Mouse (Mus musculus) hindbrain, embryonic 12.5 days (tissue): ENCODE results near the gene Atad5. TPM values are rescaled to one million over a fixed set of nuclear protein-coding genes. Genes with fewer than 3 reads are reported as not detected.
"Not testable (repeated sequence)": the region's sequence is repeated elsewhere in the genome, so short reads cannot be mapped to it uniquely, and the experiment has no call there.

ENCODE experiments used
- ATAC-seq: fragments of 200-750 bp; cut with Nextera tagmentation; 2 replicates; pipeline ENCODE4 v1.8.0; 2017; ENCODE audit warnings: moderate TSS enrichment; ENCODE audit not compliant: low FRiP score
- H3K27ac ChIP-seq: fragments of 300-500 bp; sonication (generic); 2 replicates; pipeline ENCODE4 v1.5.1; 2016; ENCODE audit warnings: mild to moderate bottlenecking
- H3K27me3 ChIP-seq: fragments of 300-500 bp; sonication (generic); 2 replicates; pipeline ENCODE4 v1.6.1; 2016; ENCODE audit warnings: mild to moderate bottlenecking
- H3K36me3 ChIP-seq: fragments of 300-500 bp; sonication (generic); 2 replicates; pipeline ENCODE4 v1.6.1; 2016; ENCODE audit warnings: mild to moderate bottlenecking
- H3K4me1 ChIP-seq: fragments of 300-500 bp; sonication (generic); 2 replicates; pipeline ENCODE4 v1.6.1; 2016
- H3K4me2 ChIP-seq: fragments of 300-500 bp; sonication (generic); replicated peaks from 2 replicates; pipeline ENCODE4 v1.6.1; 2016; ENCODE audit warnings: mild to moderate bottlenecking
- H3K4me3 ChIP-seq: fragments of 300-500 bp; sonication (generic); 2 replicates; pipeline ENCODE4 v1.5.1; 2016; ENCODE audit warnings: mild to moderate bottlenecking
- H3K9ac ChIP-seq: fragments of 300-500 bp; sonication (generic); 2 replicates; pipeline ENCODE4 v1.6.1; 2016; ENCODE audit warnings: mild to moderate bottlenecking, moderate library complexity
- H3K9me3 ChIP-seq: fragments of 300-500 bp; sonication (generic); replicated peaks from 2 replicates; pipeline ENCODE4 v1.6.1; 2016; ENCODE audit warnings: mild to moderate bottlenecking
- WGBS: fragments of 180-500 bp; shearing (Covaris S2); methylation state at CpG from one replicate; pipeline ENCODE4 v1.1.7; 2016; 5-methylcytosine and 5-hydroxymethylcytosine counted together
- polyA plus RNA-seq: library from polyadenylated mRNA; unstranded; fragments of >200 nt; fragmentation: Nextera tagmentation; extraction: Ambion mirVana; gene quantifications from 2 replicates; pipeline ENCODE4 v1.2.1, GENCODE M21; 2016

The Atad5 gene
- polyA plus RNA-seq, 1 experiment from 2014 or later, result 11.7 TPM

- no peak overlapping the region for H3K27ac ChIP-seq
- H3K36me3 ChIP-seq, result no peaks in the 10 kb centered on the region
- no peak overlapping the region for H3K4me2 ChIP-seq
- no peak for ATAC-seq
- H3K27me3 ChIP-seq, result no peaks in the 10 kb centered on the region
- H3K4me1 ChIP-seq, result no peaks in the 10 kb centered on the region
- no peak overlapping the region for H3K9ac ChIP-seq
- 81% methylated on average over 11 of the region's 11 CpGs for WGBS
- H3K9me3 ChIP-seq, result no peaks in the 10 kb centered on the region
- no peak overlapping the region for H3K4me3 ChIP-seq
Measured at GRCm38 (mm10) chr11:80173963-80174670, 84.9 kb downstream of the Atad5 start.

- H3K9ac ChIP-seq, result no peak overlapping the region
- H3K27ac ChIP-seq, result no peak overlapping the region
- no peak for ATAC-seq
- no peaks in the 10 kb centered on the region for H3K36me3 ChIP-seq
- H3K27me3 ChIP-seq, result no peaks in the 10 kb centered on the region
- WGBS, result 74% methylated on average over 11 of the region's 11 CpGs
- H3K4me3 ChIP-seq, result no peak overlapping the region
- H3K4me2 ChIP-seq, result no peak overlapping the region
- no peaks in the 10 kb centered on the region for H3K9me3 ChIP-seq
- no peaks in the 10 kb centered on the region for H3K4me1 ChIP-seq
Measured at GRCm38 (mm10) chr11:80176911-80177895, 88.0 kb downstream of the Atad5 start.

- no peak for ATAC-seq
Measured at GRCm38 (mm10) chr11:80178316-80178715, 89.1 kb downstream of the Atad5 start.

GRCm38 (mm10) chr11:80181021-80181749 is 92.0 kb downstream of the Atad5 start:
- Histone ChIP-seq H3K9ac (no peak overlapping the region), H3K4me2 (no peak overlapping the region), H3K9me3 (no peaks in the 10 kb centered on the region), H3K4me3 (no peak overlapping the region), H3K36me3 (no peaks in the 10 kb centered on the region), H3K4me1 (no peaks in the 10 kb centered on the region), H3K27ac (no peak overlapping the region), H3K27me3 (no peaks in the 10 kb centered on the region)
- 76% methylated on average over 5 of the region's 5 CpGs for WGBS
- ATAC-seq, result no peak

More at GRCm38 (mm10) chr11:80178316-80178715, 89.1 kb downstream of the Atad5 start:
- Histone ChIP-seq H3K9me3 (no peaks in the 10 kb centered on the region), H3K36me3 (no peaks in the 10 kb centered on the region), H3K4me3 (no peak overlapping the region), H3K27ac (no peak overlapping the region), H3K9ac (no peak overlapping the region), H3K4me1 (no peaks in the 10 kb centered on the region), H3K27me3 (no peaks in the 10 kb centered on the region), H3K4me2 (no peak overlapping the region)
- 85% methylated on average over 8 of the region's 8 CpGs for WGBS

- peak overlapping the region; percentile 50 for H3K4me3 ChIP-seq
- H3K4me2 ChIP-seq, result peak overlapping the region; percentile 63
- not testable (repeated sequence) for H3K9me3 ChIP-seq, ATAC-seq, H3K27me3 ChIP-seq, H3K27ac ChIP-seq, H3K36me3 ChIP-seq, H3K4me1 ChIP-seq
- H3K9ac ChIP-seq, result peak overlapping the region; percentile 64
- 43% methylated on average over 12 of the region's 12 CpGs for WGBS
Measured at GRCm38 (mm10) chr11:80183054-80183704, 94.0 kb downstream of the Atad5 start.

- H3K9ac ChIP-seq, result peak within 1 kb of the TSS; percentile 64
- no peaks in the 10 kb centered on the region for H3K36me3 ChIP-seq
- peak within 1 kb of the TSS; percentile 63 for H3K4me2 ChIP-seq
- no peak within 1 kb of the TSS for H3K27ac ChIP-seq
- peak within 1 kb of the TSS; percentile 50 for H3K4me3 ChIP-seq
- H3K4me1 ChIP-seq, result no peaks in the 10 kb centered on the region
- 3% methylated on average over 33 of the region's 33 CpGs for WGBS
- peak; percentile 38; the same call in 1 of the 2 replicates for ATAC-seq
- no peaks in the 10 kb centered on the region for H3K27me3 ChIP-seq
- H3K9me3 ChIP-seq, result no peaks in the 10 kb centered on the region
Measured at GRCm38 (mm10) chr11:80183705-80184255, 94.6 kb downstream of the Atad5 start, which contains the start of gene Rnf135. Gene Rnf135, plus strand, starts transcription at chr11:80183851.

GRCm38 (mm10) chr11:80184531-80185071 is 95.4 kb downstream of the Atad5 start:
- 89% methylated on average over 6 of the region's 6 CpGs for WGBS
- Histone ChIP-seq H3K27ac (no peak overlapping the region), H3K4me3 (peak overlapping the region; percentile 50; the same call in 1 of the 2 replicates), H3K4me1 (no peaks in the 10 kb centered on the region), H3K4me2 (peak overlapping the region; percentile 63), H3K36me3 (no peaks in the 10 kb centered on the region), H3K9me3 (no peaks in the 10 kb centered on the region), H3K9ac (no peak overlapping the region), H3K27me3 (no peaks in the 10 kb centered on the region)
- ATAC-seq, result no peak

Other genes with a start within 250 kb of the Atad5 start
- gene Utp6, start 127.0 kb upstream of the Atad5 start, polyA plus RNA-seq, result 50.6 and 66.1 TPM in 2 replicates
- 26.3 and 26.4 TPM in 2 replicates for gene Suz12, start 96.3 kb upstream of the Atad5 start, polyA plus RNA-seq
- 29.9 and 30.1 TPM in 2 replicates for gene Crlf3, start 8.4 kb upstream of the Atad5 start, polyA plus RNA-seq
- gene Tefm, start 52.8 kb downstream of the Atad5 start, polyA plus RNA-seq, result 23.6 and 26.4 TPM in 2 replicates
- 2.0 and 2.6 TPM in 2 replicates for gene Adap2, start 64.7 kb downstream of the Atad5 start, polyA plus RNA-seq
- 5.6 and 6.5 TPM in 2 replicates for gene Rnf135, start 94.5 kb downstream of the Atad5 start, polyA plus RNA-seq
- gene Rhot1, start 119.6 kb downstream of the Atad5 start, polyA plus RNA-seq, result 70.8 and 74.2 TPM in 2 replicates
- gene Rhbdl3, start 211.5 kb downstream of the Atad5 start, polyA plus RNA-seq, result 28.4 and 32.3 TPM in 2 replicates